Mouse (Mus musculus) lung, embryonic 14.5 days (tissue): Measurements from ENCODE around the gene Slit3. TPM values are rescaled to one million over a fixed set of nuclear protein-coding genes. Genes with fewer than 3 reads are reported as not detected.

Experiments used
- ATAC-seq: fragments of 200-750 bp; cut with Nextera tagmentation; 2 replicates; pipeline ENCODE4 v1.8.0; 2017; ENCODE audit warnings: mild to moderate bottlenecking, moderate TSS enrichment, moderate library complexity; ENCODE audit not compliant: insufficient read depth
- DNase-seq: peaks from one replicate; pipeline ENCODE4 v3.0.0-alpha.2; 2015
- H3K27ac ChIP-seq: fragments of 300-500 bp; sonication (generic); 2 replicates; pipeline ENCODE4 v1.5.1; 2014; ENCODE audit warnings: low read depth, mild to moderate bottlenecking, moderate library complexity
- H3K27me3 ChIP-seq: fragments of 300-500 bp; sonication (generic); 2 replicates; pipeline ENCODE4 v1.6.1; 2014; ENCODE audit warnings: low read length, control low read depth; ENCODE audit not compliant: insufficient read depth
- H3K36me3 ChIP-seq: fragments of 300-500 bp; sonication (generic); 2 replicates; pipeline ENCODE4 v1.6.1; 2014; ENCODE audit warnings: control low read depth; ENCODE audit not compliant: insufficient read depth
- H3K4me1 ChIP-seq: fragments of 300-500 bp; sonication (generic); 2 replicates; pipeline ENCODE4 v1.6.1; 2014; ENCODE audit warnings: antibody characterized with exemption, control low read depth; ENCODE audit not compliant: insufficient read depth
- H3K4me2 ChIP-seq: fragments of 300-500 bp; sonication (generic); 2 replicates; pipeline ENCODE4 v1.6.1; 2014; ENCODE audit warnings: mild to moderate bottlenecking
- H3K4me3 ChIP-seq: fragments of 300-500 bp; sonication (generic); 2 replicates; pipeline ENCODE4 v1.5.1; 2014; ENCODE audit warnings: low read depth, low read length
- H3K9ac ChIP-seq: fragments of 300-500 bp; sonication (generic); 2 replicates; pipeline ENCODE4 v1.6.1; 2014
- H3K9me3 ChIP-seq: fragments of 300-500 bp; sonication (generic); 2 replicates; pipeline ENCODE4 v1.6.1; 2016; ENCODE audit warnings: low read depth, low read length, control low read depth
- CTCF ChIP-seq: IDR thresholded peaks from 2 replicates; pipeline ENCODE4 v1.5.1; 2016; ENCODE audit warnings: antibody characterized with exemption, low read depth
- WGBS: fragments of 180-500 bp; shearing (Covaris S2); extraction: QIAGEN DNeasy Blood & Tissue Kit; methylation state at CpG from one replicate; pipeline ENCODE4 v1.1.7; 2014; 5-methylcytosine and 5-hydroxymethylcytosine counted together
- polyA plus RNA-seq: library from polyadenylated mRNA; unstranded; fragments of >200 nt; fragmentation: Nextera tagmentation; extraction: Ambion mirVana; gene quantifications from 2 replicates; pipeline ENCODE4 v1.2.1, GENCODE M21; 2014

The Slit3 gene
- polyA plus RNA-seq, 1 experiment from 2014 or later, result 37.3 TPM

DNA sequence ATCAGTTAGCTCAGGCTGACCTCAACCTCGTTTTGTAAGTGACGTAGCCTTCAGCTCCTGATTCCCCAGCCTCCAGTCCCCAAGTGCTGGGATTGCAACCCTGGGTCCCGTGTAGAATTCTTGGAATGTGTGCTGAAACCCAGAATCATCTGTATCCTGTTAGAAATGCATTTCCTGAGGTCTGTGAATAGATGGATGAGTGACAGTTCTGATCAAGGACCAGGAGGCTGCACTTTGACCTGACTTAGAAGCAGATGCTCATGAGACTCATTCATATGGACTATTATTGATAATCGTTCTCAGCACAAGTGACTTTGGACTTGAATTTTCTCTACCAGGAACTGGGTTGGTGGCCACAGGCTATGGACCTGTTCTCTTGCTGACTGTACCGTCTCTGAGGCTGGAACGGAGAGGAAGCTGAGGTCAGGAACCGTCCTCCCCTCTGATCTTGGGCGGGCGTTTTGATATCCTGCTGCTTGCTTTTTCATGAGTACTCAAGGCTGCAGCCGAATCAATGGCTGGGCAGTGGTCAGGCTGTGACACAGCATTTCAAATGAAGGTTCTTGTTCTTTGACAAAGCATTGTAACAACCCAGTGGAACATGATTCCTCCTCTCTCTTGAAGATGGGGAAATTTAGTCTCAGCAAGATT is 401.9 kb downstream of the Slit3 start:
- Histone ChIP-seq H3K9ac (no peak overlapping the region), H3K27me3 (no peaks in the 10 kb centered on the region), H3K4me2 (no peak overlapping the region), H3K9me3 (no peaks in the 10 kb centered on the region), H3K4me3 (no peak overlapping the region), H3K27ac (no peak overlapping the region), H3K4me1 (no peaks in the 10 kb centered on the region), H3K36me3 (no peaks in the 10 kb centered on the region)
- TF ChIP-seq CTCF, result no peak
- ATAC-seq (no peak), DNase-seq (no peak)
- WGBS, result 49% methylated on average over 10 of the region's 10 CpGs

DNA sequence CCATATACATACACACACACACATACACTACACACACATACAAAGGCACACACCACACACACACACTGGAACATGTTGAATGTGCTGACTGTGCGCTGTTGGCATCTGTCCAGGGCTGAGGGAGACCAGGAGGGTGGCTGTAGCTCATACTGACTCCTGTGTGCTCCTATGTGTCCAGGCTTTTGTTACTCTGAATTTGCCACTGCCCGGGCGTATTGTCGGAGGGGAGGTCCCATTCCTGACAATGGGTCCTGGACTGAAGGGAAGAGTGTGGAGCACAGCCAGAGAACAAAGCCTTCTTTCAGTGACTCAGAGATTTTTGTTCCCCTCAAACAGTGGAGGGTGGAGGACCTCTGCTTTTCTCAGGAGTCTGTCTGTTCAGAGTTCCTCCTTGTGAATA is 402.7 kb downstream of the Slit3 start:
- WGBS, result 73% methylated on average over 4 of the region's 4 CpGs
- Histone ChIP-seq H3K9me3 (no peaks in the 10 kb centered on the region), H3K4me2 (no peak overlapping the region), H3K4me3 (no peak overlapping the region), H3K4me1 (no peaks in the 10 kb centered on the region), H3K27ac (no peak overlapping the region), H3K36me3 (no peaks in the 10 kb centered on the region), H3K9ac (no peak overlapping the region), H3K27me3 (no peaks in the 10 kb centered on the region)
- no peak for TF ChIP-seq CTCF
- no peak for DNase-seq
- ATAC-seq, result no peak

- H3K27ac ChIP-seq, result no peak overlapping the region
- DNase-seq (no peak), ATAC-seq (no peak)
- 61% methylated on average over 9 of the region's 9 CpGs for WGBS
- H3K9ac ChIP-seq, result no peak overlapping the region
- no peaks in the 10 kb centered on the region for H3K27me3 ChIP-seq
- no peaks in the 10 kb centered on the region for H3K9me3 ChIP-seq
- H3K4me2 ChIP-seq, result no peak overlapping the region
- no peak for TF ChIP-seq CTCF
- no peak overlapping the region for H3K4me3 ChIP-seq
- no peaks in the 10 kb centered on the region for H3K4me1 ChIP-seq
- H3K36me3 ChIP-seq, result no peaks in the 10 kb centered on the region
These were observed 405.3 kb downstream of the Slit3 start for GRCm38 (mm10) chr11:35526219-35526762.

GRCm38 (mm10) chr11:35527816-35528462 is 406.9 kb downstream of the Slit3 start:
- no peak overlapping the region for H3K9ac ChIP-seq

DNA sequence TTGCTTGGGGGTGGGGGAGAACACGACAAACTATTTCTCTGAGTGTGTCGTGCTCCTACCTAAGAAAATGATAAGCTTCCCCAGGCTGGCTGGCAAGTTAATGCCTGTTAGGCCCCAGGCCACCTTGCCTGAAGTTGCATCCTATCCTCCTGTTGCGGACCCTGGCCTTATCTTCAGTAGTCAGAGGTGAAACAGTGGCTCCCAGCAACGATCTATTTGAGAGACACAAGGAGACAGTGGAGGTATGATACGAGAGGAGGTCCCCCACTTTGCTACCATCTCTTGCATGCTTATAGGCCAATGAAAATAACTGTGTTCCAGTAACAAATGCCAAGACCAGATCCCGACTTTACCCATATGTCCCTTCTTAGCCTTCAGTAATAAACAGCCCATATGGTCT is 414.0 kb downstream of the Slit3 start:
- H3K9me3 ChIP-seq, result no peaks in the 10 kb centered on the region
- no peak for ATAC-seq
- no peak for TF ChIP-seq CTCF

More at GRCm38 (mm10) chr11:35527816-35528462, 406.9 kb downstream of the Slit3 start:
- no peak overlapping the region for H3K4me2 ChIP-seq
- H3K27me3 ChIP-seq, result no peaks in the 10 kb centered on the region
- H3K36me3 ChIP-seq, result no peaks in the 10 kb centered on the region
- no peak overlapping the region for H3K4me3 ChIP-seq
- no peak overlapping the region for H3K27ac ChIP-seq
- ATAC-seq, result no peak
- peak; percentile 55 for DNase-seq
- no peaks in the 10 kb centered on the region for H3K9me3 ChIP-seq
- 60% methylated on average over 7 of the region's 7 CpGs for WGBS
- TF ChIP-seq CTCF, result no peak
- H3K4me1 ChIP-seq, result no peaks in the 10 kb centered on the region

DNA sequence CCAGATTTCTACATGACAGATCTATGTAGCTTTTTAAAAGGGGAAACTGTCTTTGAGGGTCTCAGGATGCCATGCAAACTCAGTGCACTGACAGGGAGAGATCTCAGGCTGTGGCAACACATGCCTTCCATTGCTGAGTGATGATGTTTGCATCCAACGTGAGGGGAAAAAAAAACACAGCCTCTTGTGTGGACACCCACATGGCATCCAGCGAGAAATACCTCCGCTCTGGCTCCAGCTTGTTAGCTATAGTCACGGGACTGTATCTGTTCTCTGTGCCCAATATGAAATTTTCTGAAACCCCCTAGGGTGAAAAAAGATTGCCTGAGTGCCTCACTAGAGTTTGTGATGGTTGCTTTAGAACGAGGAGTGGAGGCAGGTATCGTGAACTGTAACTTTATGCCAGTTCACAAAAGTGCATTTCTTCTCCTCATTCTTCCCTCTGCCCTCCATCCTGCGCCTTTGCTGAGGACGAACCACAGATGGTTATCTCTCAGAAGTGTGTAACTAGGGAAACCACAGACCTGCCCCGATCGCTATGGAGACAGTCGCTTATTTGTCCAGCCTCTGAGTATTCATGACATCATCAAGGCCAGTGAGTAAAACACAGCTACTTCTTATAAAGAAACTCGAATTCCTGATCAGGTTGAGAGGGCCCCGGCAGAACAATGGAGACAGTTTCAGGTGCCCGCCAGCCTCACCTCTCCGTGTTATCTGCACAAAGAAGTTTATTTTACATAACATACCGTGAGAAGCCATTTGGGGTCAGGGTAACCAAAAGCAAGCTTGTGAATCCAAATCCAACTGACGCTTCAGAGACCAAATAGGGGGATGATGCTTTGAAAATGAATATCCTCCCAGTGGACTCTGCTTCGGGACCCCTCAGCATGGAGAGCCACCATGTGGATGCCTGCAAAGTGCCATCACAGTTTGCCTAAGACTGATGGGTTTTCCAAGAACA is 416.4 kb downstream of the Slit3 start:
- H3K36me3 ChIP-seq, result no peaks in the 10 kb centered on the region
- H3K9me3 ChIP-seq, result no peaks in the 10 kb centered on the region
- H3K9ac ChIP-seq, result no peak overlapping the region
- 0 out of 2 replicates have a peak overlapping the region, but pooled peaks have one; percentile 2 for H3K4me2 ChIP-seq
- H3K4me1 ChIP-seq, result no peaks in the 10 kb centered on the region
- TF ChIP-seq CTCF, result no peak
- no peak overlapping the region for H3K4me3 ChIP-seq
- no peak overlapping the region for H3K27ac ChIP-seq
- 32% methylated on average over 18 of the region's 18 CpGs for WGBS
- peaks cover 4% of the 10 kb centered on the region; the same call in 1 of the 2 replicates for H3K27me3 ChIP-seq
- peak; percentile 71; the same call in 1 of the 2 replicates for ATAC-seq
- DNase-seq, result no peak

More for the DNA sequence above, 414.0 kb downstream of the Slit3 start:
- Histone ChIP-seq H3K27ac (no peak overlapping the region), H3K36me3 (no peaks in the 10 kb centered on the region), H3K4me2 (no peak overlapping the region), H3K4me1 (no peaks in the 10 kb centered on the region), H3K9ac (no peak overlapping the region), H3K27me3 (no peaks in the 10 kb centered on the region), H3K4me3 (no peak overlapping the region)
- DNase-seq, result no peak
- 63% methylated on average over 6 of the region's 6 CpGs for WGBS
